In genomic region chr11:87595327-87595841, GRCm38 (mm10) we compare ENCODE assay signal across 8 mouse cellular contexts. TPM values are rescaled to one million over a fixed set of nuclear protein-coding genes. Genes with fewer than 3 reads are reported as not detected.
DNase-seq lines count a peak whose midpoint lies in the region; ATAC-seq and TF ChIP-seq lines count a peak whose summit lies in the region.

No protein-coding gene starts in this region.

- H3K4me3 ChIP-seq in midbrain, embryonic 10.5 days = peak overlapping the region; percentile 84
- peak overlapping the region; percentile 79 for H3K4me3 ChIP-seq in small intestine, adult 2 months (ENCODE audit: low read depth, low read length)

- H3K9me3 ChIP-seq in midbrain, embryonic 10.5 days (replicated peaks) = no peaks in the 10 kb centered on the region

- intact Hi-C loops in left cerebral cortex, postnatal 36 days (cut with DNase I) = no loop called here

- H3K4me1 ChIP-seq in midbrain, embryonic 10.5 days = peaks cover 63% of the 10 kb centered on the region
- H3K4me1 ChIP-seq in small intestine, adult 2 months (ENCODE audit: control insufficient read depth, insufficient read depth, insufficient read length, low read length) = peaks cover 15% of the 10 kb centered on the region

- DNase-seq in adrenal gland, adult 18-20 months (ENCODE audit: low spot score in 2 of 2) = peak; percentile 79 to 81
- peak; percentile 68 to 80 for DNase-seq in gastrocnemius, adult 8-10 months (ENCODE audit: low spot score in 2 of 2)
- DNase-seq in induced T-regulatory cell, adult 2 months (ENCODE audit: low read depth) = peak; percentile 86
- DNase-seq in left cerebral cortex, postnatal 36 days (ENCODE audit: low spot score in 2 of 2) = peak; percentile 84 to 89
- peak; percentile 89 for DNase-seq in midbrain, embryonic 10.5 days (ENCODE audit: low spot score)

- 0 out of 2 replicates have a peak, but pooled peaks have one; percentile 30 for TF ChIP-seq POLR2A in small intestine, adult 2 months (IDR thresholded peaks at IDR 0.05; ENCODE audit: low read depth, low read length)

- H3K27me3 ChIP-seq in midbrain, embryonic 10.5 days (ENCODE audit: low read depth, poor library complexity, severe bottlenecking) = no peaks in the 10 kb centered on the region
- no peaks in the 10 kb centered on the region for H3K27me3 ChIP-seq in small intestine, adult 2 months (ENCODE audit: control insufficient read depth, insufficient read depth, low read length)

- H3K36me3 ChIP-seq in midbrain, embryonic 10.5 days = peaks cover 58% of the 10 kb centered on the region
- peaks cover 34% of the 10 kb centered on the region for H3K36me3 ChIP-seq in small intestine, adult 2 months (ENCODE audit: control insufficient read depth, insufficient read depth, low read length)

- TF ChIP-seq CTCF in small intestine, adult 2 months (IDR thresholded peaks at IDR 0.05; ENCODE audit: extremely low read depth, insufficient read length, insufficient replicate concordance, low read depth, low read length) = no peak

- peak; percentile 30 for ATAC-seq in common myeloid progenitor, adult 5-6 weeks (replicated peaks; ENCODE audit: low read depth, poor library complexity, severe bottlenecking)
- no peak for ATAC-seq in inflammation-experienced regulatory T-cells, adult 6 months

- 3% methylated on average over 27 of the region's 37 CpGs for WGBS in midbrain, embryonic 10.5 days
- WGBS in small intestine, adult 2 months = 1% methylated on average over 35 of the region's 37 CpGs

- peak overlapping the region; percentile 94 for H3K27ac ChIP-seq in midbrain, embryonic 10.5 days (replicated peaks)
- H3K27ac ChIP-seq in small intestine, adult 2 months (ENCODE audit: insufficient read depth, low read depth, low read length) = peak overlapping the region; percentile 92

RNA-seq across cellular contexts. Expression of gene Mtmr4, which starts 3.4 kb away (rescaled TPM):
- 10 to 100 TPM; 25.6 to 29.7 TPM for total RNA-seq in adrenal gland, adult 18-20 months (2021)
- total RNA-seq in common myeloid progenitor, adult 5-6 weeks (2017) = 18.8 and 21.5 TPM in 2 replicates
- total RNA-seq in gastrocnemius, adult 8-10 months (2022) = 10 to 100 TPM in 3 of 4 experiments, 1 to 10 TPM in 1; 9.8 to 12.6 (median 11.4) TPM
- 10 to 100 TPM; 88.0 to 93.4 TPM for total RNA-seq in left cerebral cortex, postnatal 36 days (2021)
- 63.5 and 69.8 TPM in 2 replicates for polyA plus RNA-seq in midbrain, embryonic 10.5 days (2016; fragmentation: Nextera tagmentation; extraction: Ambion mirVana)
- 28.3 and 60.0 TPM in 2 replicates for polyA plus RNA-seq in small intestine, adult 2 months (2012; rRNA removed)
- polyA plus RNA-seq in inflammation-experienced regulatory T-cells, adult 6 months (2017; shearing (Covaris generic)) = 10 to 100 TPM in 2 of 3 experiments, 1 to 10 TPM in 1; 8.4 to 10.3 (median 10.3) TPM

RNA-seq across cellular contexts. Expression of gene Hsf5, which starts 21.6 kb away (rescaled TPM):
- total RNA-seq in adrenal gland, adult 18-20 months (2021) = under 1 TPM; 0.06 to 0.07 TPM
- total RNA-seq in common myeloid progenitor, adult 5-6 weeks (2017) = 0.15 TPM in 1 of 2 replicates, not detected in the other
- total RNA-seq in gastrocnemius, adult 8-10 months (2022) = under 1 TPM in 1 of 4 experiments, not detected in 3; 0.09 TPM
- total RNA-seq in left cerebral cortex, postnatal 36 days (2021) = under 1 TPM; 0.42 to 0.57 TPM
- polyA plus RNA-seq in midbrain, embryonic 10.5 days (2016; fragmentation: Nextera tagmentation; extraction: Ambion mirVana) = 0.40 and 0.42 TPM in 2 replicates
- polyA plus RNA-seq in small intestine, adult 2 months (2012; rRNA removed) = 0.13 and 0.34 TPM in 2 replicates
- polyA plus RNA-seq in inflammation-experienced regulatory T-cells, adult 6 months (2017; shearing (Covaris generic)) = under 1 TPM; 0.21 to 0.34 (median 0.23) TPM

RNA-seq across cellular contexts. Expression of gene Sept4, which starts 26.7 kb away (rescaled TPM):
- 10 to 100 TPM; 39.9 to 63.2 TPM for total RNA-seq in adrenal gland, adult 18-20 months (2021)
- 5.9 and 16.5 TPM in 2 replicates for total RNA-seq in common myeloid progenitor, adult 5-6 weeks (2017)
- total RNA-seq in gastrocnemius, adult 8-10 months (2022) = 10 to 100 TPM in 1 of 4 experiments, 1 to 10 TPM in 3; 4.2 to 13.6 (median 8.2) TPM
- 100 to 1,000 TPM; 161 to 227 TPM for total RNA-seq in left cerebral cortex, postnatal 36 days (2021)
- polyA plus RNA-seq in midbrain, embryonic 10.5 days (2016; fragmentation: Nextera tagmentation; extraction: Ambion mirVana) = 10.7 and 11.3 TPM in 2 replicates
- 11.3 and 19.8 TPM in 2 replicates for polyA plus RNA-seq in small intestine, adult 2 months (2012; rRNA removed)
- polyA plus RNA-seq in inflammation-experienced regulatory T-cells, adult 6 months (2017; shearing (Covaris generic)) = 1 to 10 TPM in 2 of 3 experiments, under 1 TPM in 1; 0.28 to 1.9 (median 1.8) TPM

RNA-seq across cellular contexts. Expression of gene Gm11492, which starts 28.9 kb away (rescaled TPM):
- not detected for total RNA-seq in adrenal gland, adult 18-20 months (2021)
- not detected in 2 replicates for total RNA-seq in common myeloid progenitor, adult 5-6 weeks (2017)
- total RNA-seq in gastrocnemius, adult 8-10 months (2022) = not detected
- total RNA-seq in left cerebral cortex, postnatal 36 days (2021) = under 1 TPM in 1 of 2 experiments, not detected in 1; 0.20 TPM
- not detected in 2 replicates for polyA plus RNA-seq in midbrain, embryonic 10.5 days (2016; fragmentation: Nextera tagmentation; extraction: Ambion mirVana)
- polyA plus RNA-seq in small intestine, adult 2 months (2012; rRNA removed) = not detected in 2 replicates
- not detected for polyA plus RNA-seq in inflammation-experienced regulatory T-cells, adult 6 months (2017; shearing (Covaris generic))
